Mouse (Mus musculus): Measurements from ENCODE around the gene Amacr. TPM values are rescaled to one million over a fixed set of nuclear protein-coding genes. Genes with fewer than 3 reads are reported as not detected.

The Amacr gene
- total RNA-seq (2021), result 10 to 100 TPM; 14.0 to 16.9 TPM
- long read RNA-seq, experiment 1, transcript Amacr-201 (5 exons, 2,577 nt), result major isoform, 44 of 44 reads
- long read RNA-seq, experiment 1, partial matches to known transcripts, result 0 of 44 reads
- long read RNA-seq, experiment 1, other reads (novel, unspliced or antisense), result 0 of 44 reads
- long read RNA-seq, experiment 2, transcript Amacr-201 (5 exons, 2,577 nt), result major isoform, 34 of 41 reads
- long read RNA-seq, experiment 2, partial matches to known transcripts, result 2 of 41 reads
- long read RNA-seq, experiment 2, other reads (novel, unspliced or antisense), result 5 of 41 reads

GRCm38 (mm10) chr15:10981377-10982063 lies at the start of gene Amacr:
Amacr (plus strand) TSS chr15:10981756.
- DNase-seq, result peak; percentile 92

GRCm38 (mm10) chr15:10933930-10934329 lies 47.6 kb upstream of the Amacr start:
- DNase-seq, result no peak

GRCm38 (mm10) chr15:10940148-10941108 lies 41.1 kb upstream of the Amacr start:
- DNase-seq, result no peak

- DNase-seq, result no peak
Observed at GRCm38 (mm10) chr15:10941901-10942300, 39.7 kb upstream of the Amacr start.

GRCm38 (mm10) chr15:10947852-10948251 lies 33.7 kb upstream of the Amacr start:
- DNase-seq, result no peak

GRCm38 (mm10) chr15:10951951-10952759 lies 29.4 kb upstream of the Amacr start, which contains the start of gene C1qtnf3:
C1qtnf3 (plus strand) TSS chr15:10952332.
- peak; percentile 26 for DNase-seq

GRCm38 (mm10) chr15:10952760-10953305 lies 28.7 kb upstream of the Amacr start:
- DNase-seq, result no peak

- no peak for DNase-seq
Observed at GRCm38 (mm10) chr15:10953465-10953864, 28.1 kb upstream of the Amacr start.

- DNase-seq, result no peak
Observed at GRCm38 (mm10) chr15:10954381-10955016, 27.1 kb upstream of the Amacr start.

GRCm38 (mm10) chr15:10955156-10955555 lies 26.4 kb upstream of the Amacr start:
- no peak for DNase-seq

GRCm38 (mm10) chr15:10956706-10957105 lies 24.9 kb upstream of the Amacr start:
- DNase-seq, result no peak

GRCm38 (mm10) chr15:10959277-10960026 lies 22.1 kb upstream of the Amacr start:
- no peak for DNase-seq

- no peak for DNase-seq
Observed at GRCm38 (mm10) chr15:10960267-10960666, 21.3 kb upstream of the Amacr start.

GRCm38 (mm10) chr15:10962601-10963000 lies 19.0 kb upstream of the Amacr start:
- no peak for DNase-seq

- DNase-seq, result no peak
Observed at GRCm38 (mm10) chr15:10969439-10969838, 12.1 kb upstream of the Amacr start.

- no peak for DNase-seq
Observed at GRCm38 (mm10) chr15:10970777-10971176, 10.8 kb upstream of the Amacr start.

GRCm38 (mm10) chr15:10977151-10977550 lies 4.4 kb upstream of the Amacr start:
- DNase-seq, result no peak

- DNase-seq, result no peak
Observed at GRCm38 (mm10) chr15:10980712-10981111, 844 bp upstream of the Amacr start.

- DNase-seq, result no peak
Observed at GRCm38 (mm10) chr15:10982064-10982435, 494 bp downstream of the Amacr start.

GRCm38 (mm10) chr15:10985756-10986155 lies 4.2 kb downstream of the Amacr start:
- no peak for DNase-seq

Data from gastrocnemius, postnatal 10 days (tissue).